Mouse (Mus musculus) stomach, embryonic 14.5 days (tissue): ENCODE data around the gene Acot5. TPM values are rescaled to one million over a fixed set of nuclear protein-coding genes. Genes with fewer than 3 reads are reported as not detected.

Experiments used
- ATAC-seq: fragments of 200-750 bp; cut with Nextera tagmentation; 2 replicates; pipeline ENCODE4 v1.8.0; 2017; ENCODE audit warnings: low read depth, moderate TSS enrichment; ENCODE audit not compliant: insufficient number of reproducible peaks, insufficient read depth, low FRiP score
- H3K27ac ChIP-seq: fragments of 300-500 bp; sonication (generic); 2 replicates; pipeline ENCODE4 v1.5.1; 2014; ENCODE audit warnings: mild to moderate bottlenecking, low read length, moderate library complexity, mixed read lengths
- H3K27me3 ChIP-seq: fragments of 300-500 bp; sonication (generic); 2 replicates; pipeline ENCODE4 v1.6.1; 2014; ENCODE audit warnings: low read length, control low read depth, mixed read lengths; ENCODE audit not compliant: control insufficient read depth, insufficient read depth
- H3K36me3 ChIP-seq: fragments of 300-500 bp; sonication (generic); 2 replicates; pipeline ENCODE4 v1.6.1; 2014; ENCODE audit warnings: mild to moderate bottlenecking, control low read depth, low read length, moderate library complexity, mixed read lengths; ENCODE audit not compliant: control insufficient read depth, insufficient read depth
- H3K4me1 ChIP-seq: fragments of 300-500 bp; sonication (generic); 2 replicates; pipeline ENCODE4 v1.6.1; 2014; ENCODE audit warnings: low read length, control low read depth, mixed read lengths; ENCODE audit not compliant: control insufficient read depth, insufficient read depth
- H3K4me2 ChIP-seq: fragments of 300-500 bp; sonication (generic); replicated peaks from 2 replicates; pipeline ENCODE4 v1.6.1; 2014; ENCODE audit warnings: low read depth, low read length, control low read depth
- H3K4me3 ChIP-seq: fragments of 300-500 bp; sonication (generic); 2 replicates; pipeline ENCODE4 v1.5.1; 2014; ENCODE audit warnings: low read depth, low read length, control low read depth
- H3K9ac ChIP-seq: fragments of 300-500 bp; sonication (generic); replicated peaks from 2 replicates; pipeline ENCODE4 v1.6.1; 2014; ENCODE audit warnings: low read depth, mild to moderate bottlenecking, control low read depth, low read length, moderate library complexity, mixed read lengths
- H3K9me3 ChIP-seq: fragments of 300-500 bp; sonication (generic); 2 replicates; pipeline ENCODE4 v1.6.1; 2016; ENCODE audit warnings: low read depth, low read length, control low read depth; ENCODE audit not compliant: control insufficient read depth
- WGBS: fragments of 180-500 bp; shearing (Covaris S2); extraction: QIAGEN DNeasy Blood & Tissue Kit; methylation state at CpG from one replicate; pipeline ENCODE4 v1.1.7; 2014; 5-methylcytosine and 5-hydroxymethylcytosine counted together
- polyA plus RNA-seq: library from polyadenylated mRNA; unstranded; fragments of >200 nt; fragmentation: Nextera tagmentation; extraction: Ambion mirVana; gene quantifications from 2 replicates; pipeline ENCODE4 v1.2.1, GENCODE M21; 2014

The Acot5 gene
- polyA plus RNA-seq, 1 experiment from 2014 or later = not detected

GRCm38 (mm10) chr12:84051937-84052474 is 17.1 kb upstream of the Acot5 start, which contains the start of gene Acot3:
Gene Acot3 (plus strand): TSS chr12:84052144.
- no peak within 1 kb of the TSS for H3K4me3 ChIP-seq
- no peak within 1 kb of the TSS for H3K4me2 ChIP-seq
- H3K36me3 ChIP-seq = no peaks in the 10 kb centered on the region
- H3K9ac ChIP-seq = no peak within 1 kb of the TSS
- H3K27ac ChIP-seq = no peak within 1 kb of the TSS
- no peaks in the 10 kb centered on the region for H3K27me3 ChIP-seq
- ATAC-seq = no peak
- 76% methylated on average over 5 of the region's 5 CpGs for WGBS
- no peaks in the 10 kb centered on the region for H3K9me3 ChIP-seq
- H3K4me1 ChIP-seq = no peaks in the 10 kb centered on the region

- H3K4me1 ChIP-seq = no peaks in the 10 kb centered on the region
- no peaks in the 10 kb centered on the region for H3K36me3 ChIP-seq
- no peak overlapping the region for H3K27ac ChIP-seq
- 87% methylated on average over 7 of the region's 7 CpGs for WGBS
- H3K9me3 ChIP-seq = no peaks in the 10 kb centered on the region
- no peak overlapping the region for H3K9ac ChIP-seq
- H3K4me3 ChIP-seq = no peak overlapping the region
- no peaks in the 10 kb centered on the region for H3K27me3 ChIP-seq
- no peak for ATAC-seq
- no peak overlapping the region for H3K4me2 ChIP-seq
Observed at GRCm38 (mm10) chr12:84052609-84053008, 16.5 kb upstream of the Acot5 start.

- H3K9ac ChIP-seq = no peak overlapping the region
Observed at GRCm38 (mm10) chr12:84053173-84053572, 16.0 kb upstream of the Acot5 start.

GRCm38 (mm10) chr12:84053679-84054391 is 15.3 kb upstream of the Acot5 start:
- WGBS = 3% methylated on average over 38 of the region's 46 CpGs
- Histone ChIP-seq H3K9ac (no peak overlapping the region), H3K27ac (no peak overlapping the region)

More at GRCm38 (mm10) chr12:84053173-84053572, 16.0 kb upstream of the Acot5 start:
- no peaks in the 10 kb centered on the region for H3K27me3 ChIP-seq
- H3K36me3 ChIP-seq = no peaks in the 10 kb centered on the region
- no peaks in the 10 kb centered on the region for H3K9me3 ChIP-seq
- H3K4me1 ChIP-seq = no peaks in the 10 kb centered on the region
- no peak for ATAC-seq
- H3K4me2 ChIP-seq = peak overlapping the region; percentile 72
- WGBS = 10% methylated on average over 16 of the region's 16 CpGs
- H3K27ac ChIP-seq = no peak overlapping the region
- H3K4me3 ChIP-seq = peak overlapping the region; percentile 33

GRCm38 (mm10) chr12:84060946-84061345 is 8.2 kb upstream of the Acot5 start:
- Histone ChIP-seq H3K36me3 (no peaks in the 10 kb centered on the region), H3K27ac (no peak overlapping the region), H3K4me1 (no peaks in the 10 kb centered on the region), H3K4me3 (no peak overlapping the region), H3K9ac (no peak overlapping the region), H3K4me2 (no peak overlapping the region), H3K9me3 (no peaks in the 10 kb centered on the region), H3K27me3 (no peaks in the 10 kb centered on the region)
- WGBS = 21% methylated on average over 2 of the region's 2 CpGs
- no peak for ATAC-seq

More at GRCm38 (mm10) chr12:84053679-84054391, 15.3 kb upstream of the Acot5 start:
- H3K9me3 ChIP-seq = no peaks in the 10 kb centered on the region
- ATAC-seq = no peak
- H3K36me3 ChIP-seq = no peaks in the 10 kb centered on the region
- no peaks in the 10 kb centered on the region for H3K27me3 ChIP-seq
- H3K4me1 ChIP-seq = no peaks in the 10 kb centered on the region
- H3K4me2 ChIP-seq = peak overlapping the region; percentile 72
- H3K4me3 ChIP-seq = peak overlapping the region; percentile 33

- no peak overlapping the region for H3K27ac ChIP-seq
- 90% methylated on average over 20 of the region's 20 CpGs for WGBS
Observed at GRCm38 (mm10) chr12:84062336-84062735, 6.8 kb upstream of the Acot5 start.

GRCm38 (mm10) chr12:84063228-84063627 is 5.9 kb upstream of the Acot5 start:
- H3K27me3 ChIP-seq = peaks cover 4% of the 10 kb centered on the region; the same call in 1 of the 2 replicates
- no peaks in the 10 kb centered on the region for H3K9me3 ChIP-seq
- no peaks in the 10 kb centered on the region for H3K36me3 ChIP-seq
- H3K4me2 ChIP-seq = no peak overlapping the region
- ATAC-seq = no peak
- 69% methylated on average over 5 of the region's 5 CpGs for WGBS
- no peaks in the 10 kb centered on the region for H3K4me1 ChIP-seq
- no peak overlapping the region for H3K27ac ChIP-seq
- no peak overlapping the region for H3K4me3 ChIP-seq
- H3K9ac ChIP-seq = no peak overlapping the region

More at GRCm38 (mm10) chr12:84062336-84062735, 6.8 kb upstream of the Acot5 start:
- ATAC-seq = no peak
- Histone ChIP-seq H3K27me3 (no peaks in the 10 kb centered on the region), H3K4me3 (no peak overlapping the region), H3K9ac (no peak overlapping the region), H3K4me1 (no peaks in the 10 kb centered on the region), H3K9me3 (no peaks in the 10 kb centered on the region), H3K4me2 (no peak overlapping the region), H3K36me3 (no peaks in the 10 kb centered on the region)

- H3K27me3 ChIP-seq = peaks cover 9% of the 10 kb centered on the region
- no peaks in the 10 kb centered on the region for H3K9me3 ChIP-seq
- no peaks in the 10 kb centered on the region for H3K36me3 ChIP-seq
- no peak for ATAC-seq
- H3K4me1 ChIP-seq = no peaks in the 10 kb centered on the region
- H3K4me2 ChIP-seq = no peak overlapping the region
- WGBS = 52% methylated on average over 2 of the region's 2 CpGs
- H3K27ac ChIP-seq = no peak overlapping the region
- H3K4me3 ChIP-seq = no peak overlapping the region
- H3K9ac ChIP-seq = no peak overlapping the region
Observed at GRCm38 (mm10) chr12:84063833-84064232, 5.3 kb upstream of the Acot5 start.
